Mouse (Mus musculus) thymus, postnatal 10 days (tissue): ENCODE data around the gene Aknad1.

Experiments used
- DNase-seq, 2 experiments: peaks; one replicate each; pipeline ENCODE4 v3.0.0; 2021; ENCODE audit warnings: low spot score in 2 of 2

Gene Aknad1

DNA sequence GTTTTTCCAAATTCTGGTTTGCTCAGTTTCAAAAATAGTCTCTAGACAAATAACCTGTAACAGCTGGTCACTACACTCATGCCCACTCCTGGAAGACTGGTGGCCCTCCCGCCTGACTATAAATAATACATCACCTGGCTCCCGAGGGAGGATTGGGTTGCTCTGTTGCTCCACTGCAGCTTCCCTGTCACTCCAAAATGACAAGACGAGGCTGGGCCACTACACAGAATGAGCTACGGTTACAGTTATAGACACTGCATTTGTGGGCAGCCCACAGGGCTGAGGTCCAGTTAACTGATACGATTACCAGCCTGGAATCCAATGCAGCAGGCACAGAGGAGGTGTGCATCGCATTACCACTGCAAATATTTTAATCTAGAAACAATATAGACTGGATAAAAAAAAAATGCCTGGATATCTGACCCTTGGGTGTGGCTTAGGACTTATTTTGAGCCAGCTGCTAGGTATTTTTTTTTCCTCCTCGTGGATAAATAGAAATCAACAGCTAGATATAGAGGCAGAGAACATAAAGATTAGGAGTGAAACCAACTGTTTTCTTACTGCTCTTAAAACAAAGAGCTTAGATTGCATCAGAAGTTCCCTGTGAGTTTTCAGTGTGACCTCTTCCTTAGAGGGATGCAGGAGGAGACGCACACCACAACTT lies at the start of gene Aknad1:
Gene Aknad1 (plus strand): TSS at position 614 of the 664 bp plus-strand sequence.
- no peak for DNase-seq

DNA sequence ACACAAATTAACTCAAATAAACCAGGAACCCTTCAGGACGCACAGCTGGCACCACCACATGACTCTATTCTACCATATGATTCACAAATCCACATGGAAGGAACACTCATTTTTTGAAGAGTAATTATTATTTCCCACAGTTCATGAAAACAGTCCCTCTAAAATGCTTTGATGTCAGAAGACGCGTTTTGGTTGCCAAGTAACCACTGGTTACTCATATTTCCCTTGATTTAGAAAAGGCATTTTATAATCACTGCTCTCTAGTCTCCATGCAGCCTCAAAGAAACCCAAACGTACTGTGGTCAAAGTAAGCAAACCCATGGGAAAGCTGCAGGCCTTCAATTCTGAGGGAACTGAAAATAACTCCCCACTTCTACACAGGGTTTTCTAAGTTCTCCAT lies 49.5 kb upstream of the Aknad1 start:
- DNase-seq, result no peak

DNA sequence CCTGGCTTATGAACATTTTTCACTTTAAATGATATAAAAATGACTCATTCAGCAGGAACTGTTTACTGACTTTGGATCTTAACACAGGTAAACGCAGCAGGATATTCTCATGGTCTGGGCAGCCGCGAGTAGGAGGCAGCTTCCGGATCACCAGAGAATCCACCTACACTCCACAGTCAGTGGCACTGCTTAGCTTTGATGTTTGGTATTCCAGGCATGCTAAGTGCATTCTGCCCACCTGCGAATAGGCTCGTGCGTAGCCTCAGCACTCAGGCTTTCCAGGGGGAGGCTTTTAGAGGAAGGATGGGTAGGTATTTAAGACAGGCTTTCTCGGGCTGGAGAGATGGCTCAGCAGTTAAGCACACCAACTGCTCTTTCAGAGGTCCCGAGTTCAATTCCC lies 45.1 kb upstream of the Aknad1 start:
- no peak for DNase-seq

DNA sequence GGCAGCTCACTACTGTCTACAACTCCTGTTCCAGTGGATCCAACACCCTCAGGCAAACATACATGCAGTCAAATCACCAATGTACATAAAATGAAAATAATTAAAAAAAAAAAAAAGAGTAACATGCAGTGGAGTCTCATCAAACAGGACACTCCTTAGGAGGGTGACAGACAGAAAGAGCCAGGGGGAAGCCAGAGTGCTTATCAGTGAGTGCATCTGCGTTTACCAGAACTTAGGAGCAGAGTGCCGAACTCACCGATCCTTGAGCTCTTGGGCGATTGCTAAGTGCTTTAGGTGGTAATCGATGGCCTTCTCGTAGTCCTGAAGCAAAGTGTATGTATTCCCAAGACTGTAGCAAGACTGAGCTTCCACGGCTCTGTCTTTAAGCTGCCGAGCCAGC lies 40.8 kb upstream of the Aknad1 start:
- no peak for DNase-seq

DNA sequence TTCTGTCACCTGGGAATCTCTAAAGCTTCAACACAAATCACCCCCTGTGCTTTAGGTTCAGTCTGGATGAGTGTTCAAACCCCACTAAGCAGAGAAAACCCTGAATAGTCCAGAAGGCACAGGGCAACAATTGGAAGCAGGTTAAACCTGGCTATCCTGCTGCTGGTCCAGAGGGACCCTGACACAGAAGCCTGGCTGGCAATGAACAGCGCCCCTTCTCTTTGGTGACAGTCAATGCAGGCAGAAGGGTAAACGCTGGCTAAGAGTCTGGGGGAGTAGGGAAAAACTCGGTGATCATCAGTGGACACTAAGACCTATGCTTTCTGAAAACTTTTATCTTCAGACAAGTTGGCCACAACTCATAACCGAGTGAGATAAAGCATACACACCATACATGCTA lies 39.7 kb upstream of the Aknad1 start:
- DNase-seq, result no peak

DNA sequence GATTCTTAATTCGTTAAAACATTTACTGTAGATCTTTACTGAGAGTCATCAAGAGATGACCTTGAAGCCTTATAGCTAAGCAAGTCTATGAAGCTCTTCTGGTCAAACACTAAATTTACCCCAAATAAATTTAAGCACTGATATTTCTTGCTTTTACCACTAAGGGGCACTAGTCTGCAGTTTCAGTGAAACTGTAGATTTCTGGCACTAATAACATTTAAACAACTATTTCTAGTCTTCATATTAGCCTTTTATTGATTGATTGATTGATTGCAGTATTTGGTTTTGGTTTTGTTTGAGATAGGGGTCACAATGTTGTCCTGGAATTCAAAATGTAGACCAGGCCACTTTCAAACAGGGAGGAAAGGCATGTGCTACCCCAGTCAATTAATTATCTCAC lies 38.2 kb upstream of the Aknad1 start:
- DNase-seq, result no peak

DNA sequence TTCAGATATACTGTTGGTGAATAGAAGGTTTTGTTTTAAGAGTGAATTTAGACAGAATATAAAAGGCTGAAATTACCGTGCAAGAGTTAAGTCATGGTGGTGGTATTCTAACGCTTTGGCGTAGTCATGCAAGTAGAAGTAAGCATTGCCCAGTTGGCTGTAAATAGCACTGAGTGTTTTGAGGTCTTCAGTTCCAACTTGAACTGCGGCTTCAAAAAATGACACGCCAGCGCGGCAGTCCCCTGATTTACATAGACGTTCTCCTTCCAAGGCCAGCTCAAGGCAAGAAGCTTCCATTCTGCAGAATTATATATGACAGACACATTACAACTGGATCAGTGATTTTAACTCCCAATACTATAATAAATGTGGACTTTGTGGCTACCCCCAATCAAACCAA lies 36.7 kb upstream of the Aknad1 start:
- no peak for DNase-seq

DNA sequence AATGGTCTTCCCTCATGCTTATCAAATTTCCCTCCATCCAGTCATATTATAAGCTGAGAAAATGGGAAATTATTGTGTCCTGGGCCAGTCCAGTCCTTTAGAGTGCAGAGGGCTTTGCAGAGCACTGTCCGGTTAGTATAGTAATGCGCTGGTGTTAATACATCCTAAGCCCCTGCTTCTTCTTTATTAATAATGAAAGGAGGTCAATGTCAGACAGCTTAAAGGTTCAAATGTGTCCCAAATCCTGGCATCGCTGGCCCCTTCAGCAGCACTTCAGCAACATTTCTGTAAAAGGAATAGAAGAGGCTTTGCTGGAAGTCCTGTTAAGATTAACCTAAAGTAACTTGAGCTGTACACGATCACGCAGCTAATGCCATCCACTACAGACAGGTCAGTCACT lies 28.2 kb upstream of the Aknad1 start:
- no peak for DNase-seq

DNA sequence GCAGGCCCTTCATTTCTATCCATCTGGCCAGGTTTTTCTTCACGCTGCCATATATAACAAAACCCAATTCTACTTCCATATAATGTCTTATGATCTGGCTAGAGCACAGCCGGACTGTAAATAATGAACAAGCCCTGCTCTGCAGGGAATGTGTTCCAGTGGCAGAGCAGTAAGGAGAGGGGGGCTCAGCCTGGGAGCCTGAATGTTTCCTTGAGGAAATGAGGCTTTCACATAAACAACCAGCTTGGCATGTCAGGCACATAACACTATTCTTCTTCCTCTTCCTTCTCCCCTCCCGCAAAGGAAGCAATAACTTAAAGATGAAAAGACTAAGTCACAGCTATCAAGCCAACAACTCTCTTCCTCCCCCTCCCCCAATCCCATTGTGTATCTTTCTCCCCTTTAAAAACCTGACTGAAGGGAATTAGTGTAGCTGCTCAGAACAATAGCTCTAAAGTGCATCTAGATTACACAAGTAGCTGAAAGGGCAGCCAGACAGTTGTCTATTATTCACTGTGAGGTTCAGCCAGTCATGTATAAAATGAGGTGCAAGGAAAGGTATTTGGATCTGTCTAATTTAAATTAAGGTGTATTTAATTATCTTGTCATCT lies 26.3 kb upstream of the Aknad1 start:
- peak in 1 of 2 experiments; percentile 19 for DNase-seq

DNA sequence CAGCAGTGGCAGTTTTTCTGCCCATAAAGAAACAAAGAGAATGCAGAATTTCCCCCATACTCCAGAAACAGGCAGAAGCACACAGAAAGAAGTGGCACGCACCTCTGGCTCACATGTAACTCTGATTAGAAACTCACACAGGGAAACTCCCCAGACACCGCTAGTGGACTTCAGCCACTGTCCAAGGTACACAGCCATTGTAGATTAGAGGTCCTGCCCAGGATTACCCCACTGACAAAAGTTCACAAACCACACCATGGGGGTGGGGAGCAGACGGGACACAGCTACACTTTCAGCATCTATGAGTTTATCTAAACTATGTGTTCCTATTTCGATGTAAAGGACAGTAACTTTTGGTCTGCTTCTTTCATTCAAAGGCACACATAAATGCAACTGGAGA lies 24.6 kb upstream of the Aknad1 start:
- no peak for DNase-seq

DNA sequence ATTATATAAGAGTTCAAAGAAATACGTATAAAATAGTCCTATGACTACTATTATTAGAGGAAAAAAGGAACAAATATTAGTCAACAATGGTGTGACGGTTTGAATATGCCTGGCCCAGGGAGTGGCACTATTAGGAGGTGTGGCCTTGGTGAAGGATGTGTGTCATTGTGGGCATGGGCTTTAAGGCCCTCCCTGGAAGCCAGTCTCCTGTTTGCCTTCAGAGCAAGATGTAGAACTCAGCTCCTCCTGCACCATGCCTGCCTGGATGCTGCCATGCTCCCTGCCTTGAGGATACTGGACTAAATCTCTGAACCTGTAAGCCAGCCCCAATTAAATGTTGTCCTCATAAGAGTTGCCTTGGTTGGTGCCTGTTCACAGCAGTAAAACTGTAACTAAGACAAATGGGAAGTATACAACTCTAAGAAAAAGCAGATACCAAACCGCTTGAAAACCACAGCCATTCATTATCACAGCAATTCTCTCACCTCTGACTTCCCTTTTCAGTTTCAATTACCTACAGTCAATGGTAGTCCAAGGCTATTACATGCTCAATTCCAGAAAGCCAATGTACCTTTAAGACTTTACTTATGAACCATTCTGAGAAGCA lies 21.5 kb upstream of the Aknad1 start:
- DNase-seq, result no peak

DNA sequence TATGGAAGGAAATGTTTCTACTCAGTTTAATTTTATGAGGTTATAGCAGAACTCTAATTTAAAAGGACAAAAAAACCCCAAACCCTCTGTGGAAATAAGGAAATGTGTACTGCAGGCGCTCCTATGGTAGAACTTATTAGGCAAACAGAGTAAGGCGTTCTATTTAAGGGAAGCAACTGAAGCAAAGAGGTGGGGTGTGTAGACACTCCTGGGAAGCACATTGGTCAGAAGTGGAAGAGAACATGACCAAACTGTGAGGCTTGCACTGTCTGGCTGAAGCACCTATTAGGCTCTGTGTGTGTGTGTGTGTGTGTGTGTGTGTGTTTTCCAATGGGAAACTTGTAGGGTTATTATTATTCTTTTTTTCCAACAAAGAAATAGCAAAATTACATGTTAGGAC lies 20.1 kb upstream of the Aknad1 start:
- no peak for DNase-seq

DNA sequence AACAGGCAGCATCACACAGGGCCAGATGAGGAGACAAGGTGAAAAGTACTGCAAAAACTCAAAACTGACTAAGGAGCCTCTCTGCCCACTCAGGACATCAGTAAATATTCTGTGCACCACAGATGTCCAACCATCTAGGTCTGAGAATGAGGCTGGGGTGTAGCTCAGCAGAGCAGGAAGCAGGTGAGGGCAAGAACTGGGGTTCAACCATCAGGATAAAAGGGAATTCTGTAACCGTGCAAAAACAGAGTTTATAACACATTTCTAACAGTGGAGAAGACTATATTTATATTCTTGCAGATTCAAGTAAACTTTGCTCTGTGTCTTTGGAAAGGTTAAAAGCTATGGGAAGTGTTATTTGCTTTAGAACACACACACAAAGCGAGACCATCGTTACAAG lies 19.7 kb upstream of the Aknad1 start:
- no peak for DNase-seq

DNA sequence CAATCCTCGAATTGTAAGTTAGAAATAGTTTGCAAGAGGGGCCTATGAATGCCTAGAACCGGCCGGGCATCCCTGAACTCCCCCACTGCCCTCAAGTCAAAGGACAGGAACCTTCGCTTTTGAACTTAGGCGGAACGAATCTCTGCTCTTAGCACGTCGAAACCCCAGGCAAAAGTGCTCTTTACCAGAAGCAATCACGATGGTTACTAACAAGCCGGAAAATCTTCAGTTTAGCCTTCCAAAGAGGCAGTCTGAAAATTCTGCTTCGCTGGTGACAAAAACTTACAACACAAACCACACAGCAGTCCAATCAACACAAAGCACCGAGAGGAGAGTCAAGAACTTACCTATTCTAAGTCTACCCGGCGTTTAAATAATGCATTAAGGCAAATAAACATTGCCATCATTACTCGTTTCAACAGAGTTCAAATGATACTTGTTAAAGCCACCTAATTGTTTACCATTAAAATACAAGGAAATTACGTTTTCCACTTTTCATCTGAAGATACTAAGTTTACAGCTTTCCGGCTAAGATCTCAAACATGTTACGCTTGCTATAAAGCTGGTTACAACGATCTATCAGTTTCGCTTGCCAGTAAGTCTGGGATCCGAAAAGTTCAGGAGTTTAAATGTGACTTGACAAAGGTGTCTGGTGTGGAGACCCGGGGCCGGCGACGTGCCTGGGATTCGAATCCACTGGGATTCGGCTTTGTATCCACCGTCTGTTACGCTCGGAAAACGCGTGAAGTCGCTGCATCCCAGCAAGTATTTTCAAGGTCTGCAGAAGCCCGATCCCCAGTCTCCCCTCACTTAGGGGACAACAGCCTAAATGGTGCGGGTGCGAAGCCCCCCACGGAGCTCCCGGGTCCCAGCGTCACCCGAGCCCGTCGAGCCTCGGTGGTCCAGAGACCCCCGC lies 18.1 kb upstream of the Aknad1 start:
- no peak for DNase-seq

DNA sequence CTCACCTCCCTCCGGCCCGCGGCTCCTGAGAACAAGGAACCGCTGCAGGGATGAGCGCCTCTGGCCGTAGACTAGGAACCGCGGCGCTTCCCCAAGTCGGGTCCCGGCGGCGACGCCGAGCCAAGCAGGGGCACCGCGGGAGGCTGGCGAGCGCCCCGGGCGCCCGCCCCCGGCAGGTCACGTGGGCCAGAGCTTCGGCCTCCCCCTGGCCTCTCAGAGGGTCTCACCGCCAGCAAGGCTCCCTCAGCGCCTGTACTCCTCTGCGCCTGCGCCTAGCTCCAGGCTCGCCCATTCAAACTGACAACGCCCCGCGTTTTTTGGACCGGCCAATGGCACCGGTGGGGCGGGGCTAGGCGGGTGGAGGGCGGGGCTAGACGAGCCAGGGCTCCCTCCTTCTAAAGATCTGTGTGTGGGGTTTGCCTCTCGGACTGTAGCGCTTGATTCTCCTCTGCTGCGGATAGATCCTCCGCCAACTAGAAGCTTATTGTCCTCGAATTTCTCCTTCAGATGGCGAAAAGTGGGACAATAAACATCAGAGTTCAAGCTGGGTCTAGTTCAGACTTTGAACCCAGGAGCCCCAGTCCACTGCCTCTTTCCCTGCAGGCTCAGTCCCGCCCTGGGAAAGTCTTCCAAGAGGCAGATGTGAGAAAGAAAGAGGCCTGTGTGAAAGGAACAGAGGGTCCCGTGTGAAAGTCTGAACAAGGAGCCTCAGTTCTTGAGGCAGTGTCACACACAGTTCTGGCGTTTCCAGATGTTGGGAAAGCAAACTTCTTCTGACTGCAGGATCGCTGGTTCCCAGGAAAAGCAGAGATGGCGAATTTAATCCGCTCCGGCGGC lies 17.2 kb upstream of the Aknad1 start, which contains the start of gene Gpsm2:
Gene Gpsm2 (minus strand): TSS at position 274 of the 837 bp plus-strand sequence.
- peak; percentile 97 for DNase-seq

DNA sequence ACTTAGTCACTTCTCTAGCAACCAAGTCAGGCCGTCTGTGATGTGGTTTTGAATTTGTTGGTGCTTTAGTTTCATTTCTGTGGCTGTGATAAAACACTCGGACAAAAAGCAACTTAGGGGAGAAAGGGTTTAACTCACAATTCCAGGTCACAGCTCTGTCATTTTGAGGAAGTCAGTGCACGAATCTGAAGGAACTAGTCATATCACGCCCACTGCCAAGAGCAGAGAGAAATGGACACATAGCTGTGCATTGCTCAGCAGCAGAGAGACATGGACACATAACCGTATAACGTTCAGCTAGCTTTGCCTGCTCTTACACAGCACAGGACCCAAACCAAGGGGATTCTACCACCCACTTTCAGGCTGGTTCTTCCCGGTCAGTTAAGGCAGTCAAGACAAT lies 13.0 kb upstream of the Aknad1 start:
- DNase-seq, result no peak

DNA sequence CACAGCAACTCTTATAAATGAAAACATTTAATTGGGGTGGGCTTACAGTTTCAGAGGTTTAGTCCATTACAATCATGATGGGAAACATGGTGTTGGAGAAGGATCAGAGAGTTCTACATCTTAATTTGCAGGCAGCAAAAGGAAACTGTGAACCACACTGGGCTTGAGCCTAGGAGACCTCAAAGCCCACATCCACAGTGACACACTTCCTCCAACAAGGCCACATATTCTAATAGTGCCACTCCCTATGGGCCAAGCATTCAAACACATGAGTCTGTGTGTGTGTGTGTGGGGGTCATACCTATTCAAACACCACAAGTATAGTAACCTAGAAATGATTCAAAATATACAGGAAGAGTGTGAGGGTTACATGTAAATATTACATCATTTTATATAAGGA lies 12.1 kb upstream of the Aknad1 start:
- DNase-seq, result no peak

DNA sequence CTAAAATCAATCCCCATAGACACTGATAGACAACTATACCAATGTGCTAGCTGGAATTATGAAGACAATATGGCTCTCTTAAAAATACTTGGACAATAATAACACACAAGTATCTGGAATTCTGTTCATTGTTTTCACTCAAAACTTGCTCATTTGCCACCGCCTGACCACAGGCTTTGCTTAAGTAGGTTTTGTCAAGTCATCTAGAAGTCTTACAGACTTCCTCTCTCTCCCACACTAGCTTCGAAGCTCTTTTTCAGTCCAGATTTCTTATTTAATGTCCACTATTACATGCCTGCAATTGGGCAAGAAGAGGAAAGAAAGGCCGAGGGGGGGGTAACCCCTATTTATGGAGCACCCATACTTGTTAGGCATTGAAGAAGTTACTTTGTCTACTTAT lies 11.7 kb upstream of the Aknad1 start:
- DNase-seq, result no peak

DNA sequence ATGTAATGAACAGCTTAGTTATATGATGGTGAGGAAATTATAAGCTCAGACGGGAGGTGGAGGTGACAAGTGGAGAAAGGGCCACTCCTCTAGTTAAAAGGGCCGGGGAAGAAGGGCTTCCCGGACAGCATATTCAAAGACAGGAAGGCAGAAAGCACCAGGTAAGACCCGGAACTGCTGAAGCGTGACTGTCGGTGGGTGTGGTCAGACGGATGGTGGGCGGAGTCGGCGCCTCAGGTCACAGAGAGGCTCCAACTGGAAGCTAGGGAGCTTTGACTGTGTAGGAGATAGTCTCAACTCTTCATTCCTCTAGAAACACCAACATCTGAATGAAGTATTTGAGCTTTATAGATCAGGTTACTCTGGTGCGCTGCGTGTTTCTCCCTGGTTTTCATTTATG lies 9.1 kb upstream of the Aknad1 start:
- peak; percentile 21 to 29 for DNase-seq

DNA sequence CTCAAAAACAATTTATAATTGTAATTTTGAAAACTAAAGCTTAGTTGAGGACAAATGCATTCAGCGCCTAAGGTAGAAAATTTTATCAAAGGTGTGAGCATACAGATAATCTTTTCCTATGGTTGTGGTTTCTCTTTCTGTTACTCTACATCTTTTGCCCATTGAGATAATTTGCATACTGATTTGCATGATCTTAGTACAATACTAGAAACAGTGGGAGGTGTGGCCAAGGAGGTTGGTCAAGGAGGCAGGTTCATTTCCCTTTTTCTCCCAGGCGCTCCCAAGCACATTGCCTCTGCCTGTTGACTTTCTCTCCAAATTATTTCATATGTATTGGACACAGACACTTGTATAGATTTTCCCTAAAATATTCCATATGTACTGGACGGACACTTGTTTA lies 1.7 kb upstream of the Aknad1 start:
- DNase-seq, result no peak

DNA sequence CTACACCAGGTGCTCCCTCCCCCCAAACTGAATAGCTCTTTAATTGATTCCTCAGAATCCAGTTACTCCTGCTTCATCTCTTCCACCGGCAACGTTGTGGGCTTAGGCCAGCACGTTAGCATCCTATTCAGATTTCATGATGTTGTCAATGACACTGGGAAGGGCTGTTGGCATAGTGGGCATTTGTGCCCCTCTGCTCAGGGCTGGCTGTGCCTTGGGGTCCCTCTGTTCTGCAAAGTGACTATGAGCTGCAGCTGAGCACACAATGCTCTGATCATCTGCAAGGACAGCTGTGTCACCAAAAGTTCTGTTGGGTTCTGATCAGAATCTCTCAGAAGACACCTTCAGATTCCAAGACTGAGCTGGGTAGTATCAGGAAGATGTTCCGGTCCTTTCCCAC lies 4.6 kb downstream of the Aknad1 start:
- no peak for DNase-seq
